Mouse (Mus musculus) ES-Bruce4 (cell line): ENCODE measurements at regions not wholly inside any gene's neighbourhood (a gene's known extent, or its start where the extent isn't known, plus 50 kb on each side); places are given as distances from the start of the nearest gene placed in this dataset.
"Not testable (repeated sequence)": the region's sequence is repeated elsewhere in the genome, so short reads cannot be mapped to it uniquely, and the experiment has no call there.

ENCODE experiments used
- CTCF ChIP-seq: IDR thresholded peaks from one replicate; pipeline ENCODE4 v1.8.1; 2011; ENCODE audit warnings: low read depth, low read length
- EP300 ChIP-seq: IDR thresholded peaks from 2 replicates; pipeline ENCODE4 v1.6.1; 2011; ENCODE audit warnings: low read depth, low read length; ENCODE audit not compliant: insufficient read depth
- POLR2A ChIP-seq: IDR thresholded peaks from one replicate; pipeline ENCODE4 v1.8.1; 2011; ENCODE audit warnings: low read length; ENCODE audit not compliant: insufficient read depth

- not testable (repeated sequence) for TF ChIP-seq EP300, CTCF, POLR2A
Measured at GRCm38 (mm10) chr6:3166149-3166548, 233.2 kb downstream of the Samd9l start.
